Mouse (Mus musculus) hindbrain, postnatal 0 days (tissue): Measurements from ENCODE around the gene 2310057M21Rik. TPM values are rescaled to one million over a fixed set of nuclear protein-coding genes. Genes with fewer than 3 reads are reported as not detected.

ENCODE experiments used
- ATAC-seq: fragments of 200-750 bp; cut with Nextera tagmentation; 2 replicates; pipeline ENCODE4 v1.8.0; 2017; ENCODE audit warnings: mild to moderate bottlenecking, moderate TSS enrichment, moderate library complexity
- DNase-seq: peaks from one replicate; pipeline ENCODE4 v3.0.0-alpha.2; 2015; ENCODE audit warnings: low spot score
- H3K27ac ChIP-seq: fragments of 300-500 bp; sonication (generic); 2 replicates; pipeline ENCODE4 v1.5.1; 2014; ENCODE audit warnings: mild to moderate bottlenecking
- H3K27me3 ChIP-seq: fragments of 300-500 bp; sonication (generic); 2 replicates; pipeline ENCODE4 v1.6.1; 2014; ENCODE audit warnings: low read length, mixed read lengths; ENCODE audit not compliant: insufficient read depth
- H3K36me3 ChIP-seq: fragments of 300-500 bp; sonication (generic); 2 replicates; pipeline ENCODE4 v1.6.1; 2014; ENCODE audit warnings: low read length, mixed read lengths; ENCODE audit not compliant: insufficient read depth
- H3K4me1 ChIP-seq: fragments of 300-500 bp; sonication (generic); 2 replicates; pipeline ENCODE4 v1.6.1; 2014; ENCODE audit warnings: antibody characterized with exemption, low read length, mixed read lengths; ENCODE audit not compliant: insufficient read depth
- H3K4me2 ChIP-seq: fragments of 300-500 bp; sonication (generic); 2 replicates; pipeline ENCODE4 v1.6.1; 2014; ENCODE audit warnings: low read depth, mild to moderate bottlenecking, low read length, moderate library complexity, mixed read lengths
- H3K4me3 ChIP-seq: fragments of 300-500 bp; sonication (generic); 2 replicates; pipeline ENCODE4 v1.5.1; 2014; ENCODE audit warnings: low read length
- H3K9ac ChIP-seq: fragments of 300-500 bp; sonication (generic); replicated peaks from 2 replicates; pipeline ENCODE4 v1.6.1; 2014; ENCODE audit warnings: mild to moderate bottlenecking, low read length, moderate library complexity, mixed read lengths
- H3K9me3 ChIP-seq: fragments of 300-500 bp; sonication (generic); 2 replicates; pipeline ENCODE4 v1.6.1; 2016; ENCODE audit warnings: low read length, mixed read lengths
- CTCF ChIP-seq: IDR thresholded peaks from 2 replicates; pipeline ENCODE4 v1.5.1; 2016; ENCODE audit warnings: antibody characterized with exemption, control low read depth, low read depth
- WGBS: fragments of 180-500 bp; shearing (Covaris S2); extraction: QIAGEN DNeasy Blood & Tissue Kit; methylation state at CpG from one replicate; pipeline ENCODE4 v1.1.7; 2014; 5-methylcytosine and 5-hydroxymethylcytosine counted together
- polyA plus RNA-seq: library from polyadenylated mRNA; unstranded; fragments of >200 nt; fragmentation: Nextera tagmentation; extraction: Ambion mirVana; gene quantifications from 2 replicates; pipeline ENCODE4 v1.2.1, GENCODE M21; 2015
- total RNA-seq: library from RNA; depleted of rRNA; stranded (reverse); fragments of >200 nt; gene quantifications from 2 replicates; pipeline ENCODE4 v1.2.3, GENCODE M21; 2014

2310057M21Rik gene
- total and polyA plus RNA-seq, 2 experiments from 2014 or later = 26.2 to 47.8 TPM

DNA sequence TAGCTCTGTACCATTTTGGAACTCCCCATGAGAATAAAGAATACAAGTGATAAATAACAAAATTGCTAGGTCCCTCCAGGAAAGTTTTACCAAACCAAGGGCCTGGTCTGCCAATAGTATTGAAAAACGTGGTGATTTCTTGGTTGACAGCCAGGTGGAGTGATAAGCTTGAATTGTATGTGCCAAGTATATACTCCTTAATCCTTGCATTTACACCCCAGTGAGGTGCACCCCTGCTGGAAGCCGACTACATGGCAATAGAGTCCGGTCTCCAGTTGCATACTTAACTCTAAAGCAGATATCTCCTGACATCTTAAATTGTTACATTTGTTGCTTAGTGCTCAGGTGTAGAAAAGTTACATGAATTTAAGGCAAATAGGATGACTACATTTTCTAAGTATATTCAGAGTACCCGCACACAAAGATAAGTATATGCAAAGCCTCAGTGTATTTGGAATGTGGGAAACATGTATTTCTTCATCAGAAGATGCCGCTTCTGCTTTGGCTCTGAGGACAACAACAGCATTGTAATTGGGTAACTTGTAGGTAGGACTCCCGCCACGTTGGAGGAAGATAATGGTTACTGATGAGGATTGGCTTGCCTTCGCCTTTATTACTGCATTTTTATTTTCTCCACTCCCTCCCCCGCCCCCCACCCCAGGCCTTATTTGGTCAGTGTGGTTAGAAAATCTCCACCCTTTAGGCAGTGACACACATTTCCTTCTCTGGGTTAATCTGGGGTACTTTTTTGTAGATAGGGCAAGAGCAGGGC lies 9.5 kb upstream of the 2310057M21Rik start:
- H3K27ac ChIP-seq = no peak overlapping the region
- peak; percentile 37 for DNase-seq
- ATAC-seq = no peak
- 67% methylated on average over 9 of the region's 9 CpGs for WGBS
- H3K27me3 ChIP-seq = no peaks in the 10 kb centered on the region
- TF ChIP-seq CTCF = peak; percentile 44
- H3K9ac ChIP-seq = peak overlapping the region; percentile 82
- H3K4me2 ChIP-seq = peak overlapping the region; percentile 69
- peaks cover 7% of the 10 kb centered on the region; the same call in 1 of the 2 replicates for H3K4me1 ChIP-seq
- peak overlapping the region; percentile 71 for H3K4me3 ChIP-seq
- H3K9me3 ChIP-seq = no peaks in the 10 kb centered on the region
- H3K36me3 ChIP-seq = no peaks in the 10 kb centered on the region

DNA sequence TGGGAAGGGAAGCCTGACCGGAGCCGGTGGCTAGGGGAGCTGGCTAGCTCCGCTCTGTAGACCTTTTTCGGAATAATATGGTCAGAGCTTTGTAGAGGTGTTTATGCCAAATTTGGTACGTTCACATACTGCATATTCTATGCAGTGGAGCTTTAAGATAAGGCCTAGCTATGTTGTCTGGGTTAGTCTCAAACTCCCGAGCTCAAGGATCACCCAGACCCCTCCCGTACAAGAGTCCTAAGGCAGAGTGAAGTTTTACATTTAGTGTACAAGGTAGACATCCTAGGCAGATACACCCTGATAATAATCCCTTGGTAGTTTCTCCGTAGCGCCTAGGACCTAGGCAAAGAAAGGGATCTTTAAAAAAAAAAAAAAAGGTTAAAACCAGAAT lies 8.9 kb upstream of the 2310057M21Rik start:
- H3K4me1 ChIP-seq = peaks cover 7% of the 10 kb centered on the region; the same call in 1 of the 2 replicates
- peak overlapping the region; percentile 93 for H3K27ac ChIP-seq
- no peak for TF ChIP-seq CTCF
- 6% methylated on average over 9 of the region's 9 CpGs for WGBS
- peak overlapping the region; percentile 71 for H3K4me3 ChIP-seq
- H3K9me3 ChIP-seq = no peaks in the 10 kb centered on the region
- H3K9ac ChIP-seq = peak overlapping the region; percentile 82
- DNase-seq (no peak), ATAC-seq (peak; percentile 41; the same call in 1 of the 2 replicates)
- peak overlapping the region; percentile 69 for H3K4me2 ChIP-seq
- H3K36me3 ChIP-seq = no peaks in the 10 kb centered on the region
- no peaks in the 10 kb centered on the region for H3K27me3 ChIP-seq

DNA sequence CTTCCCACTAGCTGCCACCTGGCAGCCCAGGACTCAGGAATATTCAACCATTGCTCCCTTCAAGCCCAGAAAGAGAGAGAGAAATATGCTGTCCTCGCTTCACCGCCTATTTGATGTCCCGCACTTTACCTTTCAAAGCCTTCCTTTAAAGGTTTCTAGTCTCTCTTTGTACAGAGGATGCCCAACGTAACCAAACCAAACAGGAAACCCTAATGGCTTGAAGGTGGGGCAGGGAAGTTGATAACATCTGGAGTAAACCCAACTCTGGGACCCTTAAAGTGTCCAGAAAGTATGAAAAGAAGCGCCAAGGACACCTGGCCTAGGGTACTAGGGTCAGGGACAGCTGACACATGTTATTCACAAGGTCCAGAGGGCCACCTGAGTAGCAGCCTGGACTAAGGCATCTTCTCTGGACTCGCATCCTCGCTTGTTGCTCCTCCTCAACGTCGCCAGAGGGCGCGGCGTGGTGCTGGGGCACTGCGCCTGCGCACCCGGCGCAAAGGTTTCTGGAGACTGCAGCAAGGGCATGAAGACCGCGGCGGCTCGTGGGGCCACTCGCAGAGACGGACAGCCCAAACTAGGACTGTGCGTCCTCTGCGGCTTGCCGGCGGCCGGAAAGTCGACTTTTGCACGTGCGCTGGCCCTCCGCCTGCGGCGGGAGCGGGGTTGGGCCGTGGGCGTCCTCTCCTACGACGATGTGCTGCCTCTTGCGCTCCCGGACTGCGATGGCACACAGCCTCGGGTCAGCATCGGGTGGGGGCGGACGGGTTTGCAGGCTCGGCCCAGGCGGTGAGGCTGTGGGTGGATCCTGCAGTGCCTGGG lies 8.3 kb upstream of the 2310057M21Rik start, which contains the start of gene Pstk:
Gene Pstk (plus strand): TSS at position 494 of the 822 bp plus-strand sequence.
- Histone ChIP-seq H3K36me3 (no peaks in the 10 kb centered on the region), H3K27ac (peak within 1 kb of the TSS; percentile 93), H3K4me1 (peaks cover 7% of the 10 kb centered on the region; the same call in 1 of the 2 replicates), H3K27me3 (no peaks in the 10 kb centered on the region), H3K9me3 (no peaks in the 10 kb centered on the region), H3K4me3 (peak within 1 kb of the TSS; percentile 71), H3K4me2 (peak within 1 kb of the TSS; percentile 69), H3K9ac (peak within 1 kb of the TSS; percentile 82)
- 5% methylated on average over 47 of the region's 47 CpGs for WGBS
- peak; percentile 98 for ATAC-seq
- DNase-seq = peak; percentile 93
- TF ChIP-seq CTCF = peak; percentile 91

DNA sequence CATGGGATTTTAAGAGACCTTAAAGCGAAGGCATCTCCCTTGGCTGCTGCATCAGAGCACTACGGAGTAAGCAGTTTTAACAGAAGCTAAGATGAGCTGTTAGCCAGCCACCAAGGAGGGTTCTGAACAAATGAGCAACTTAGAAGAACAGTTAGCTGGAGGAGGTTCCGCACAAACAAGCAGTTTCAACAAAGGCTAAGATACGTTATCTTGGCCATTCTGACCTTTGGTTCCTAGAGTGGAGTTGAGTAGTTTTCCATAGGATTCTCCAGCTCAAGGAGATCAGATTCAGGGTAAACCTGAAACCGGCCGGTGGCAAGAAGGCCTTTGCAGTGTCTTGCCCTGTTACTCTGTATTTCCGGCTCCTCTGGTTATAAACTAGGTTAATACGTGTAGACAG lies 1.6 kb upstream of the 2310057M21Rik start:
- Histone ChIP-seq H3K9ac (no peak overlapping the region), H3K4me1 (peaks cover 9% of the 10 kb centered on the region), H3K27ac (no peak overlapping the region), H3K4me3 (no peak overlapping the region), H3K36me3 (no peaks in the 10 kb centered on the region), H3K4me2 (no peak overlapping the region), H3K27me3 (no peaks in the 10 kb centered on the region), H3K9me3 (no peaks in the 10 kb centered on the region)
- no peak for TF ChIP-seq CTCF
- 93% methylated on average over 8 of the region's 8 CpGs for WGBS
- no peak for DNase-seq
- no peak for ATAC-seq

DNA sequence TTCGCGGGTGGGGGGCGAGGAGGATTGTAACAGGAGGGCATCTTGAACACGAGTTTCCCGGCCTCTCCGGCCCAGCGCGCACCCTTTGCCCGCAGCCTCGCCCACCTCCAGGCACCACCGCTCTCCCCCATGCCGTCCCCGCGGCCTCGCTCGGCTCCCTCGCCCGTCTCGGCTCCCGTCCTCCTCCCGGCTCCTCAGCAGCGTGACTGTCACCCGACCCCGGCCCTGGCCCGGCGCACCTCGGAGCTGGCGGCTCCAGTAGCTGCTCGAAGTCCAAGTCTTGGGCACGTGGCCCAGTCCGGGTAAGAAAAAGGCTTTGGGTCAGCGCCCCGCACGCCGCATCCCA lies 317 bp downstream of the 2310057M21Rik start:
- DNase-seq (no peak), ATAC-seq (peak; percentile 82)
- no peaks in the 10 kb centered on the region for H3K27me3 ChIP-seq
- H3K27ac ChIP-seq = peak overlapping the region; percentile 83
- peaks cover 4% of the 10 kb centered on the region for H3K36me3 ChIP-seq
- peaks cover 9% of the 10 kb centered on the region for H3K4me1 ChIP-seq
- peak overlapping the region; percentile 90 for H3K9ac ChIP-seq
- under 1% methylated on average over 35 of the region's 35 CpGs for WGBS
- no peaks in the 10 kb centered on the region for H3K9me3 ChIP-seq
- H3K4me2 ChIP-seq = peak overlapping the region; percentile 91
- TF ChIP-seq CTCF = no peak
- H3K4me3 ChIP-seq = peak overlapping the region; percentile 77

DNA sequence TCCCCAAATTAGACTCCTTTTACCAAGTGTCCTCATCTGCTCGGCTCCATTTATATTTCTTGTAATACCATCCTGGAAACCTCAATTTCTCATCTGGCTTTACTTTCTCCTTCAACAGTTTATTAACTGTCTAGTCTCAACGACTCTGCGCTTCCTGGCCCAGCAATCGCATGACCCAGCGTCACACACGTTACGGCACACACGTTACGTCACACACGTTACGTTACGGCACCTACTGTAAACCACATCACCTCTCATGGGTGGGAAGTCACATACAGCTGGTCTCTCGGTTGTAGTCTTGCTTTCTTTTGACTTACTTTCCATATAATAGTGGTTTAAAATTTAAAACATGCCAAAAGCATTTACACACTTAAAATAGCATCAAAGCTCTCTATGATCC lies 6.5 kb downstream of the 2310057M21Rik start:
- H3K4me2 ChIP-seq = no peak overlapping the region
- H3K9ac ChIP-seq = no peak overlapping the region
- DNase-seq (no peak), ATAC-seq (no peak)
- no peak overlapping the region for H3K4me3 ChIP-seq
- no peaks in the 10 kb centered on the region for H3K9me3 ChIP-seq
- 95% methylated on average over 13 of the region's 13 CpGs for WGBS
- H3K27me3 ChIP-seq = no peaks in the 10 kb centered on the region
- no peak overlapping the region for H3K27ac ChIP-seq
- no peak for TF ChIP-seq CTCF
- H3K4me1 ChIP-seq = peaks cover 3% of the 10 kb centered on the region; the same call in 1 of the 2 replicates
- H3K36me3 ChIP-seq = peaks cover 21% of the 10 kb centered on the region
